In genomic region chr10:78351887-78352665, GRCm38 (mm10) we compare ENCODE assay signal across 7 mouse cellular contexts. TPM values are rescaled to one million over a fixed set of nuclear protein-coding genes. Genes with fewer than 3 reads are reported as not detected.
DNase-seq lines count a peak whose midpoint lies in the region; ATAC-seq and TF ChIP-seq lines count a peak whose summit lies in the region.

Gene Agpat3 (minus strand): TSS chr10:78352489.

- peaks cover 18% of the 10 kb centered on the region for H3K4me1 ChIP-seq in erythroblast, embryonic 14.5 days (ENCODE audit: control insufficient read depth)
- H3K4me1 ChIP-seq in heart, embryonic 13.5 days: peaks cover 26% of the 10 kb centered on the region
- H3K4me1 ChIP-seq in kidney, postnatal 0 days (replicated peaks; ENCODE audit: insufficient read depth, low read length): peaks cover 29% of the 10 kb centered on the region; the same call in 1 of the 2 replicates
- peaks cover 21% of the 10 kb centered on the region for H3K4me1 ChIP-seq in liver, adult 2 months (ENCODE audit: control insufficient read depth, insufficient read depth, low read length)

- H3K4me2 ChIP-seq in heart, embryonic 13.5 days: peak within 1 kb of the TSS; percentile 93
- peak within 1 kb of the TSS; percentile 86 for H3K4me2 ChIP-seq in kidney, postnatal 0 days (ENCODE audit: low read length)

- peak within 1 kb of the TSS; percentile 99 for H3K9ac ChIP-seq in heart, embryonic 13.5 days
- H3K9ac ChIP-seq in kidney, postnatal 0 days (ENCODE audit: low read depth, low read length): peak within 1 kb of the TSS; percentile 99
- H3K9ac ChIP-seq in liver, adult 2 months (ENCODE audit: low read depth, low read length): peak within 1 kb of the TSS; percentile 91

- H3K79me2 ChIP-seq in liver, adult 2 months (ENCODE audit: control insufficient read depth, insufficient read depth, low read length): peaks cover 21% of the 10 kb centered on the region; the same call in 1 of the 2 replicates

- H3K9me3 ChIP-seq in erythroblast, embryonic 14.5 days (ENCODE audit: control insufficient read depth, low read length): no peaks in the 10 kb centered on the region
- no peaks in the 10 kb centered on the region for H3K9me3 ChIP-seq in heart, embryonic 13.5 days
- H3K9me3 ChIP-seq in kidney, postnatal 0 days (replicated peaks; ENCODE audit: low read length): no peaks in the 10 kb centered on the region

- peak; percentile 75 for ATAC-seq in heart, embryonic 13.5 days (ENCODE audit: extremely low read depth, insufficient number of reproducible peaks, low FRiP score, low TSS enrichment)
- ATAC-seq in kidney, postnatal 0 days (replicated peaks; ENCODE audit: low FRiP score, low read depth): peak; percentile 65
- no peak for ATAC-seq in monocyte, adult 5-6 weeks (replicated peaks; ENCODE audit: insufficient number of reproducible peaks, low FRiP score, low TSS enrichment, poor library complexity, severe bottlenecking)

- TF ChIP-seq CTCF in kidney, postnatal 0 days (IDR thresholded peaks at IDR 0.05; ENCODE audit: low read depth): no peak
- 0 out of 2 replicates have a peak, but pooled peaks have one; percentile 7 for TF ChIP-seq CTCF in liver, adult 2 months (IDR thresholded peaks at IDR 0.05; ENCODE audit: low read depth, low read length)

- H3K27me3 ChIP-seq in erythroblast, embryonic 14.5 days (ENCODE audit: control insufficient read depth): peaks cover 65% of the 10 kb centered on the region
- H3K27me3 ChIP-seq in heart, embryonic 13.5 days (replicated peaks): no peaks in the 10 kb centered on the region
- no peaks in the 10 kb centered on the region for H3K27me3 ChIP-seq in kidney, postnatal 0 days (ENCODE audit: insufficient read depth, low read length)
- H3K27me3 ChIP-seq in liver, adult 2 months (ENCODE audit: control insufficient read depth, insufficient read depth, low read length): no peaks in the 10 kb centered on the region

- peak within 1 kb of the TSS; percentile 58 for H3K27ac ChIP-seq in heart, embryonic 13.5 days (replicated peaks)
- H3K27ac ChIP-seq in kidney, postnatal 0 days: peak within 1 kb of the TSS; percentile 96
- peak within 1 kb of the TSS; percentile 91 for H3K27ac ChIP-seq in liver, adult 2 months (replicated peaks; ENCODE audit: insufficient read depth, low read depth, low read length)

- peak within 1 kb of the TSS; percentile 72 for H3K4me3 ChIP-seq in erythroblast, embryonic 14.5 days (replicated peaks)
- peak within 1 kb of the TSS; percentile 98 for H3K4me3 ChIP-seq in heart, embryonic 13.5 days
- H3K4me3 ChIP-seq in kidney, postnatal 0 days (replicated peaks; ENCODE audit: low read depth, low read length): peak within 1 kb of the TSS; percentile 91
- H3K4me3 ChIP-seq in liver, adult 2 months (ENCODE audit: insufficient read depth, low read depth, low read length): peak within 1 kb of the TSS; percentile 85

- TF ChIP-seq POLR2A in liver, adult 2 months (IDR thresholded peaks at IDR 0.05; ENCODE audit: extremely low read depth, insufficient read depth, low read length): no peak

- peaks cover 3% of the 10 kb centered on the region; the same call in 1 of the 2 replicates for H3K36me3 ChIP-seq in erythroblast, embryonic 14.5 days (ENCODE audit: control insufficient read depth)
- no peaks in the 10 kb centered on the region for H3K36me3 ChIP-seq in heart, embryonic 13.5 days
- H3K36me3 ChIP-seq in kidney, postnatal 0 days (ENCODE audit: insufficient read depth, low read length): no peaks in the 10 kb centered on the region
- H3K36me3 ChIP-seq in liver, adult 2 months (ENCODE audit: control insufficient read depth, insufficient read depth, low read length): no peaks in the 10 kb centered on the region

- DNase-seq in adrenal gland, postnatal 4 days (ENCODE audit: low spot score in 2 of 2): peak; percentile 31 to 35
- peak; percentile 77 for DNase-seq in kidney, postnatal 0 days (ENCODE audit: low spot score)
- no peak for DNase-seq in liver, adult 2 months (ENCODE audit: extremely low read depth, low read depth, low spot score)
- DNase-seq in spleen, postnatal 36 days (ENCODE audit: low spot score in 2 of 2): peak; percentile 49 to 53

- under 1% methylated on average over 87 of the region's 113 CpGs for WGBS in heart, embryonic 13.5 days
- 0% methylated on average over 84 of the region's 113 CpGs for WGBS in kidney, postnatal 0 days
- 5% methylated on average over 110 of the region's 113 CpGs for WGBS in liver, adult 2 months

RNA-seq across cellular contexts. Expression of gene Agpat3, which starts in this region (rescaled TPM):
- total RNA-seq in adrenal gland, postnatal 4 days (2021): 100 to 1,000 TPM; 203 to 217 TPM
- 1.4 and 3.4 TPM in 2 replicates for polyA plus RNA-seq in erythroblast, embryonic 14.5 days (2012)
- 36.7 and 41.7 TPM in 2 replicates for polyA plus RNA-seq in heart, embryonic 13.5 days (2015; fragmentation: Nextera tagmentation; extraction: Ambion mirVana)
- polyA plus RNA-seq in kidney, postnatal 0 days (2015; fragmentation: Nextera tagmentation; extraction: Ambion mirVana): 140 and 144 TPM in 2 replicates
- total RNA-seq in liver, adult 2 months (2014; rRNA removed): 132 and 161 TPM in 2 replicates
- 351 and 387 TPM in 2 replicates for polyA plus RNA-seq in liver, adult 2 months (2012; rRNA removed)
- total RNA-seq in monocyte, adult 5-6 weeks (2017): 40.0 to 87.7 TPM (median 46.4 TPM) in 3 replicates
